Mouse (Mus musculus): ENCODE results near the gene Rdh1. TPM values are rescaled to one million over a fixed set of nuclear protein-coding genes. Genes with fewer than 3 reads are reported as not detected.
A peak's percentile ranks its signal among the peaks of the same experiment; 100 is the strongest.

The Rdh1 gene
- polyA plus RNA-seq, 1 experiment from 2014 or later = 0.07 TPM

- H3K27me3 ChIP-seq (replicated peaks; ENCODE audit: low read depth, poor library complexity, severe bottlenecking) = 0 out of 2 replicates have a peak, but pooled peaks cover 3% of the 10 kb centered on the region
- H3K27ac ChIP-seq (replicated peaks) = no peak overlapping the region
- WGBS = 77% methylated on average over 4 of the region's 4 CpGs
- peaks cover 10% of the 10 kb centered on the region for H3K36me3 ChIP-seq (replicated peaks)
- H3K4me3 ChIP-seq = no peak overlapping the region
- DNase-seq (ENCODE audit: low spot score) = no peak
- H3K9me3 ChIP-seq = no peaks in the 10 kb centered on the region
- H3K4me1 ChIP-seq = peaks cover 22% of the 10 kb centered on the region
Observed at GRCm38 (mm10) chr10:127736916-127737315, 22.6 kb upstream of the Rdh1 start.

DNA sequence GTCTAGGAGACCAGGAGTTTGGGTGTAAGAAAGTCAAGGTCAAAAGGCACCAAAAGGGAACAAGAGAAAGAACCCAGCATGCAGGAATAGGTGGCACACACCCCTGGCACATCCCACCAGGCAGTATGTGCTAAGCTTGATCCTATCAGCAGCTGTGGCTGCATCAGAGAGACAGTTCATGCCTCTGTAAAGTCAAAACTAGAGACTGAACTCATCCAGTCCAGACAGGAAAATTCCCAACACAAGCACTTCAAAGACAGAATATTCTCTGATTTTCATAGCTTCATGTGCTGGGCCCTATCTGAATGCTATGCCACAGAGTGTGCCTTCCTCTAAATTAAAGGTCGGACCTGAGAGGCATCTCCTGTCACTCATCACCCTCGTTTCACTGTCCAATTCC lies 22.0 kb upstream of the Rdh1 start:
- Histone ChIP-seq H3K27me3 (replicated peaks; ENCODE audit: low read depth, poor library complexity, severe bottlenecking) (0 out of 2 replicates have a peak, but pooled peaks cover 3% of the 10 kb centered on the region), H3K9me3 (no peaks in the 10 kb centered on the region), H3K4me1 (peaks cover 22% of the 10 kb centered on the region), H3K4me3 (no peak overlapping the region), H3K27ac (replicated peaks) (no peak overlapping the region), H3K36me3 (replicated peaks) (peaks cover 17% of the 10 kb centered on the region)
- 24% methylated on average over 2 of the region's 2 CpGs for WGBS
- DNase-seq (ENCODE audit: low spot score) = no peak

GRCm38 (mm10) chr10:127738151-127738882 lies 21.2 kb upstream of the Rdh1 start:
- Histone ChIP-seq H3K36me3 (replicated peaks) (peaks cover 24% of the 10 kb centered on the region), H3K27ac (replicated peaks) (no peak overlapping the region), H3K27me3 (replicated peaks; ENCODE audit: low read depth, poor library complexity, severe bottlenecking) (0 out of 2 replicates have a peak, but pooled peaks cover 3% of the 10 kb centered on the region), H3K4me1 (peaks cover 22% of the 10 kb centered on the region), H3K4me3 (peak overlapping the region; percentile 96; the same call in 1 of the 2 replicates), H3K9me3 (0 out of 2 replicates have a peak, but pooled peaks cover 4% of the 10 kb centered on the region)
- WGBS = 51% methylated on average over 13 of the region's 13 CpGs
- peak; percentile 47 for DNase-seq (ENCODE audit: low spot score)

DNA sequence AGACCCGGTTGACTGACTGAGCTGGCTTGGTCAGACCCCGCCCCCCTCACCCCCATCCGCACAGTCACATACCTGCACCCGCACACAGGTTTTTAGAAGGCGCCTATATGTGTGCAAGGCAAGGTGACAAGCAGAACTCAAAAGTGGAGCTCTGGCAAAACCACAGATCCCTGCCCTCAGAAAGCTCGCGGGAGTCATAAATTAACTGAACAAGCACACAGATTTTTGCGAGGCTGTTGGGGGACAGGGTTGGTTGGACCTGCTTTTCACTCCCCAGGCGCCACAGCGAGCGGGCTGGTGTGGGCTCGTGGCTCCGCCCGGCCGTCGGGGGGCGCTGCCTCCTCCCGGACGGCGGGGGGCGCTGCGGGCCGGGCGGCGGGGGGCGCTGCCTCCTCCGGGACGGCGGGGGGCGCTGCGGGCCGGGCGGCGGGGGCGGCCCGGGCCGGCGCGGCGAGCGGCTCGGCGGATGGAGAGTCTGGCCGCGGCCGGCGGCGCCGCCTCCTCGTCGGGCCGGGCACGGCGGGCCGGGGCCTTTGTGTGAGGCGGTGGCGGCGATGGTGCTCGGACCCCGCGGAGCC lies 20.3 kb upstream of the Rdh1 start, which contains the start of gene Zbtb39:
Gene Zbtb39 (plus strand): TSS at position 456 of the 578 bp plus-strand sequence.
- Histone ChIP-seq H3K27me3 (replicated peaks; ENCODE audit: low read depth, poor library complexity, severe bottlenecking) (0 out of 2 replicates have a peak, but pooled peaks cover 3% of the 10 kb centered on the region), H3K4me1 (peaks cover 15% of the 10 kb centered on the region), H3K36me3 (replicated peaks) (peaks cover 33% of the 10 kb centered on the region), H3K27ac (replicated peaks) (peak within 1 kb of the TSS; percentile 97), H3K9me3 (0 out of 2 replicates have a peak, but pooled peaks cover 4% of the 10 kb centered on the region), H3K4me3 (peak within 1 kb of the TSS; percentile 96)
- peak; percentile 89 for DNase-seq (ENCODE audit: low spot score)
- 1% methylated on average over 61 of the region's 61 CpGs for WGBS

GRCm38 (mm10) chr10:127739661-127740161 lies 19.8 kb upstream of the Rdh1 start:
- H3K4me1 ChIP-seq = peaks cover 15% of the 10 kb centered on the region
- H3K4me3 ChIP-seq = peak overlapping the region; percentile 96
- peak; percentile 66 for DNase-seq (ENCODE audit: low spot score)
- H3K36me3 ChIP-seq (replicated peaks) = peaks cover 38% of the 10 kb centered on the region
- peak overlapping the region; percentile 97 for H3K27ac ChIP-seq (replicated peaks)
- 0 out of 2 replicates have a peak, but pooled peaks cover 3% of the 10 kb centered on the region for H3K27me3 ChIP-seq (replicated peaks; ENCODE audit: low read depth, poor library complexity, severe bottlenecking)
- H3K9me3 ChIP-seq = 0 out of 2 replicates have a peak, but pooled peaks cover 4% of the 10 kb centered on the region
- WGBS = under 1% methylated on average over 54 of the region's 55 CpGs

GRCm38 (mm10) chr10:127744661-127745060 lies 14.9 kb upstream of the Rdh1 start:
- WGBS = 62% methylated on average over 5 of the region's 5 CpGs
- Histone ChIP-seq H3K36me3 (replicated peaks) (peaks cover 82% of the 10 kb centered on the region), H3K4me3 (no peak overlapping the region), H3K27me3 (replicated peaks; ENCODE audit: low read depth, poor library complexity, severe bottlenecking) (0 out of 2 replicates have a peak, but pooled peaks cover 1% of the 10 kb centered on the region), H3K9me3 (0 out of 2 replicates have a peak, but pooled peaks cover 4% of the 10 kb centered on the region), H3K4me1 (peaks cover 24% of the 10 kb centered on the region), H3K27ac (replicated peaks) (no peak overlapping the region)
- DNase-seq (ENCODE audit: low spot score) = peak; percentile 68

DNA sequence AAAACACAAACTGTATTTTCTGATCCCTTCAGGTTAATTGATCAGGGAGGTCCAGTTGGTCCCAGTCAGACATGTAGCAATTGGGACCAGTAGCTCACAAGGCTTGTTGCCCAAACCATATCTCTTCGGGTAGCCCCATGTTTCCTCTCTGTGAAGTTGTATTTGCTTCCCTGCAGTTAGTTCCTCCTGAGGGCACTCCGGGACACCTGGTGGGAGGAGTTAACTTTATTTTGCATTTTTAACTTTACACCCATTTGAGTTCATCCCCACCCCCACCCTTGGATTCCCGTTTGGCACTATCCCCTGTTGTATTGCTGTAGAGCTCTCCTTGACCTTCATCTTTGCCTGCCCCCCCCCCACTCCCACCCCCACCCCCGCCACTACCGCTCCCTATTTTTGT lies 13.6 kb upstream of the Rdh1 start:
- Histone ChIP-seq H3K4me3 (no peak overlapping the region), H3K4me1 (peaks cover 23% of the 10 kb centered on the region), H3K27me3 (replicated peaks; ENCODE audit: low read depth, poor library complexity, severe bottlenecking) (0 out of 2 replicates have a peak, but pooled peaks cover 4% of the 10 kb centered on the region), H3K36me3 (replicated peaks) (peaks cover 85% of the 10 kb centered on the region), H3K27ac (replicated peaks) (no peak overlapping the region), H3K9me3 (0 out of 2 replicates have a peak, but pooled peaks cover 4% of the 10 kb centered on the region)
- WGBS = 79% methylated on average over 5 of the region's 5 CpGs
- no peak for DNase-seq (ENCODE audit: low spot score)

- no peak for DNase-seq (ENCODE audit: low spot score)
- Histone ChIP-seq H3K27ac (replicated peaks) (no peak overlapping the region), H3K36me3 (replicated peaks) (peaks cover 71% of the 10 kb centered on the region), H3K4me1 (peaks cover 25% of the 10 kb centered on the region), H3K27me3 (replicated peaks; ENCODE audit: low read depth, poor library complexity, severe bottlenecking) (0 out of 2 replicates have a peak, but pooled peaks cover 4% of the 10 kb centered on the region), H3K9me3 (0 out of 2 replicates have a peak, but pooled peaks cover 4% of the 10 kb centered on the region), H3K4me3 (no peak overlapping the region)
- WGBS = 90% methylated on average over 8 of the region's 8 CpGs
Observed at GRCm38 (mm10) chr10:127747254-127747653, 12.3 kb upstream of the Rdh1 start.

DNA sequence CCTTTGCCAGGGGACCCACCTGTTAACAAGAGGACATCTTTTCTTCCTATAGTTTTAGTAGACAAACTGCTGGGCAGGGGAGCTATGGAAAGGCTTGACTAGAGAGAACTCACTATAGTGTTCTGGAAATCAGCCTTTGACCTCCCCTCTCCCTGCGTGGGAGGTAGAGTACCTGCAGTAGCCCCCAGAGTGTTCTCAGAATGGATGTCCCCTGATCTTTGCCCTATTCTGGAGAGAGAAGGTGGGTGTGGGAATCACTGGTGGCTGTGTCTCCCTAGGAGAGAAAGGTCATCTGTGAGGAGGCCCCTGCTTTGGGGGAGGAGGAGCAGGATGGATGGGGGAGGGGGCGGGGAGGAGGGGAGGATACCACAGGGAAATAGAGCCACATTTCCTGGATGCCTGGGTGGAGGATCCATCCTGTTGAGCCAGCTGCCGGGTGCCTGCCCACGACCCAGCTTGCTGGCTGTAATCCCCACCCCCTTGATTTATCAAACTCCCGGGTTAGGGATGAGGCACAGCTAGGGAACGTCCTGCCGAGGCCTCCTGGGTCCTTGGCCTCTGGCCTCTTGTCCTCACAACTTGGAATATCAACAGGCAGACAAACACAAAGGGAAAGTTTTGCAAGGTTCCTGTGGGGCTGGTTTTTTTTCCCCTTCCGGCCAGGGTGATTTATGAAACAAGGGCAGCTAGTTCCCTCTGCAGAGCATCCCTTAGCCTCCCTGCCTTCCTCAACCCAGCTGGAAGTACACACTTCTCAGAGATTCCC lies 10.5 kb upstream of the Rdh1 start:
- WGBS = 10% methylated on average over 8 of the region's 8 CpGs
- H3K4me3 ChIP-seq = peak overlapping the region; percentile 13
- DNase-seq (ENCODE audit: low spot score) = no peak

DNA sequence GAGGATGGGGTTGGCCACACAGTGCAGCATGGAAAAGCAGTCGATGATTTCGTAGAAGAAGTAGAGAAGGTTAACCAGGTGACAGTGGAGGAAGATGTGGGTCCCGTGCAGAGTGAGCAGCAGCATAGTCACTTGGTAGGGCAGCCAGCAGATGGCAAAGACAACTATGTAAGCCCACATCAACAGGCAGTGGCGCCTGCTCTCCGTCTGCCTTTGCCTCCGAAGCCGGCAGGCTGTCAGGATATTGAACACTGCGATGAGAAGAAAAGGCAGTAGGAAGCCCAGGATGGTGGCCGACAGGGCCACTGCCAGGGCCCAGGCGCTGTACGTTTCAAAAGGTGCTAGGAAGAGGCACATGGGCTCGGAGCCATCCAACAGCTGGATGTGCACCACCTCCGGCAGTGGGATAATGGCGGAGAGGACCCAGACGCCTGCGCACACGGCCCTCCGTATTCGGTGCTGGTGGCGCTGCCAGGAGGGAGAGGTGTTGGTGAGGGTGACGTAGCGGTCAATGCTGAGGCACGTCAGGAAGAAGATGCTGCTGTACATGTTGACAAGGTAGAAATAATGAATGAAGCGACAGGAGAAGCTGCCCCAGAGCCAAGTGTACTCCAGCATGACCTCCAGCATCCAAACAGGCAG lies 9.3 kb upstream of the Rdh1 start:
- 48% methylated on average over 24 of the region's 24 CpGs for WGBS
- no peak for DNase-seq (ENCODE audit: low spot score)
- peaks cover 25% of the 10 kb centered on the region for H3K4me1 ChIP-seq
- H3K36me3 ChIP-seq (replicated peaks) = peaks cover 41% of the 10 kb centered on the region
- peak overlapping the region; percentile 39 for H3K4me3 ChIP-seq
- H3K27me3 ChIP-seq (replicated peaks; ENCODE audit: low read depth, poor library complexity, severe bottlenecking) = 0 out of 2 replicates have a peak, but pooled peaks cover 4% of the 10 kb centered on the region
- no peak overlapping the region for H3K27ac ChIP-seq (replicated peaks)
- no peaks in the 10 kb centered on the region for H3K9me3 ChIP-seq

More for the DNA sequence above, 10.5 kb upstream of the Rdh1 start:
- no peaks in the 10 kb centered on the region for H3K9me3 ChIP-seq
- H3K27me3 ChIP-seq (replicated peaks; ENCODE audit: low read depth, poor library complexity, severe bottlenecking) = 0 out of 2 replicates have a peak, but pooled peaks cover 4% of the 10 kb centered on the region
- H3K27ac ChIP-seq (replicated peaks) = no peak overlapping the region
- H3K4me1 ChIP-seq = peaks cover 25% of the 10 kb centered on the region
- peaks cover 53% of the 10 kb centered on the region for H3K36me3 ChIP-seq (replicated peaks)

DNA sequence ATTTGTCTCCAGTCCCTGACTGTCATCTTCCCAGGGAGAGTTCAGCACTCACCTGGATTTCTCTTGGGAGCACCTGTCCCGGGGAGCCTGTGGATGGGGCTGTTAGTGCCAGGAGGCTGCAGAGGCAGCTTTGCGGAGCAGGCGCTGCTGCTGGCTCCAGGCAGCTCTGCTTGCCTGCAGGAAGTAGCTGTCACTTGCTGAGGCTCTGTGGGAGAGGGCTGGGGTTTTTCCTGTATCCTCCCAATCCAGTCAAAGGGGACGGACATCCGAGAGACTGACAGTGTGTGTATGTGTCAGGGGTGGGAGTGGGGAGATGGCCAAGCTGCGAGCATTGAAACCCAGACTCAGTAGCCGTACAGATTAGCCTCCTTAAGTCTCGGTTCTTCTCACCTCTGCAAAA lies 8.0 kb upstream of the Rdh1 start, which contains the start of gene Gpr182:
Gene Gpr182 (minus strand): TSS at position 185 of the 400 bp plus-strand sequence.
- Histone ChIP-seq H3K36me3 (replicated peaks) (peaks cover 28% of the 10 kb centered on the region), H3K27ac (replicated peaks) (no peak within 1 kb of the TSS), H3K27me3 (replicated peaks; ENCODE audit: low read depth, poor library complexity, severe bottlenecking) (0 out of 2 replicates have a peak, but pooled peaks cover 4% of the 10 kb centered on the region), H3K4me1 (peaks cover 31% of the 10 kb centered on the region), H3K9me3 (no peaks in the 10 kb centered on the region), H3K4me3 (0 out of 2 replicates have a peak within 1 kb of the TSS, but pooled peaks have one; percentile 39)
- WGBS = 45% methylated on average over 8 of the region's 8 CpGs
- DNase-seq (ENCODE audit: low spot score) = no peak

Measured in embryonic facial prominence, embryonic 10.5 days (tissue).